Mouse (Mus musculus): ENCODE data around the gene Fat4. TPM values are rescaled to one million over a fixed set of nuclear protein-coding genes. Genes with fewer than 3 reads are reported as not detected.

The Fat4 gene
- polyA plus RNA-seq, 1 experiment from 2014 or later, result 3.3 TPM

DNA sequence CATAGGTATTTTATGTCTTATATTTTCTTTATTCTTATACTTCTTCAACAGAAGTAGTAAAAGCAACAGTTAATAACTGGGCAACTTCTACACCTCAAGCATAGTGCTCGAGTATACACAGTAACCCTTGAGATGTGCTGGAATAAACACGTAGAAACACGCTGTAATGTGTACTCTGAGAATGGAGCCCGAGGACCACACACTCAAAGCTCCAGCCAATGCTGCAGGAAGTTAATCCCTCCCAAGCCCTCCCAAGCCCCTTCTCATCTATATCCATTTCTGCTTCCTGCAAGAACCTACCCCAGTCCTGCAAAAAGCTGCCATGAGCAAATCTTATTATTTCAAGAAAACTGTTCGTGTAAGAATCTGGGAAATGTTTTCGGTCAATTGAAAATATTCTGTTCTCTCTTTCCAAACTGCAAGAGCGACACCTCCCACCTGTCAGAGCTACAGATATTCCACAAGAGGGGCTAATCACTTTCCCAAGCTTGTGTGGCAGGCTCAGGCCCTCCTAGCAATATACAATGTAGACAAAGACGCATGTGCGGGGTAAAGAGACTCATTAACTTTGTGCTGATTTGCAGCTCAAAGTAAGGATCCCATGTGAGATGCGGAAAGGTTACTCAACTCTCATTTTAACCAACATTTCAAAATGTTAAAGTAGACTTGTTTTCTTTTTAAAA lies 161.0 kb downstream of the Fat4 start:
- H3K27ac ChIP-seq (ENCODE audit: low read length), result no peak overlapping the region
- H3K4me1 ChIP-seq (ENCODE audit: insufficient read depth, low read depth, low read length), result no peaks in the 10 kb centered on the region
- no peak overlapping the region for H3K4me3 ChIP-seq (ENCODE audit: low read depth, low read length)
- no peaks in the 10 kb centered on the region for H3K9me3 ChIP-seq (ENCODE audit: low read length)
- WGBS, result 68% methylated on average over 10 of the region's 10 CpGs
- DNase-seq (ENCODE audit: low spot score) (no peak), ATAC-seq (no peak)
- TF ChIP-seq CTCF (IDR thresholded peaks at IDR 0.05) (no peak), EP300 (IDR thresholded peaks at IDR 0.05) (no peak)
- H3K27me3 ChIP-seq (replicated peaks; ENCODE audit: insufficient read depth, low read length), result no peaks in the 10 kb centered on the region
- H3K4me2 ChIP-seq (replicated peaks; ENCODE audit: low read depth, low read length), result no peak overlapping the region
- no peaks in the 10 kb centered on the region for H3K36me3 ChIP-seq (ENCODE audit: insufficient read depth, low read length)
- H3K9ac ChIP-seq (replicated peaks; ENCODE audit: low read depth), result no peak overlapping the region

- no peak overlapping the region for H3K4me3 ChIP-seq (ENCODE audit: low read depth, low read length)
- ATAC-seq (no peak), DNase-seq (ENCODE audit: low spot score) (no peak)
- no peaks in the 10 kb centered on the region for H3K9me3 ChIP-seq (ENCODE audit: low read length)
- H3K27ac ChIP-seq (ENCODE audit: low read length), result no peak overlapping the region
- no peak overlapping the region for H3K9ac ChIP-seq (replicated peaks; ENCODE audit: low read depth)
- no peak for TF ChIP-seq EP300 (IDR thresholded peaks at IDR 0.05)
- no peak for TF ChIP-seq CTCF (IDR thresholded peaks at IDR 0.05)
- no peaks in the 10 kb centered on the region for H3K27me3 ChIP-seq (replicated peaks; ENCODE audit: insufficient read depth, low read length)
- WGBS, result 65% methylated on average over 5 of the region's 5 CpGs
- no peaks in the 10 kb centered on the region for H3K36me3 ChIP-seq (ENCODE audit: insufficient read depth, low read length)
- H3K4me2 ChIP-seq (replicated peaks; ENCODE audit: low read depth, low read length), result no peak overlapping the region
- no peaks in the 10 kb centered on the region for H3K4me1 ChIP-seq (ENCODE audit: insufficient read depth, low read depth, low read length)
These were observed 161.5 kb downstream of the Fat4 start for GRCm38 (mm10) chr3:39048304-39048667.

DNA sequence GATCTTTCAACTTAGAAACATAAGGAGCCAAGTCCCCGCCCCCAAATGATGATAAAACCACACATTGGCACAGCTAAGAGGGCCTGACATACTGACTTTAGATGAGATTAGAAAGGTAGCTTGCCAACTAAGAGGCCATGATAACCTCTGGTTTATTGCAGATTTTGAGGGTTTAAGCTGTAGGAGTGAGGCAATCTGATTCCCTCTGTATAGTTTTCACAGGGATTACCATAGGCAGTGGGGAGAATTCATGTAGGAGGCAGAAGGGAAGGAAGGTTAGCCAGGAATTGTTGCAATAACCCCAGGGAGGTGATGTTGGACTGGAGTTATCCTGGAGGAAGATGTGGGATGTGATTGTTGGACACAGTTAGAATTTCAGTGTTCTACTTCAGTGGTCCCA lies 163.4 kb downstream of the Fat4 start:
- DNase-seq (ENCODE audit: low spot score) (no peak), ATAC-seq (no peak)
- Histone ChIP-seq H3K4me1 (ENCODE audit: insufficient read depth, low read depth, low read length) (no peaks in the 10 kb centered on the region), H3K9me3 (ENCODE audit: low read length) (no peaks in the 10 kb centered on the region), H3K36me3 (ENCODE audit: insufficient read depth, low read length) (no peaks in the 10 kb centered on the region), H3K27me3 (replicated peaks; ENCODE audit: insufficient read depth, low read length) (no peaks in the 10 kb centered on the region), H3K4me3 (ENCODE audit: low read depth, low read length) (no peak overlapping the region), H3K27ac (ENCODE audit: low read length) (no peak overlapping the region), H3K4me2 (replicated peaks; ENCODE audit: low read depth, low read length) (no peak overlapping the region), H3K9ac (replicated peaks; ENCODE audit: low read depth) (no peak overlapping the region)
- WGBS, result 70% methylated on average over 1 of the region's 1 CpGs
- TF ChIP-seq EP300 (IDR thresholded peaks at IDR 0.05) (no peak), CTCF (IDR thresholded peaks at IDR 0.05) (no peak)

- WGBS, result 41% methylated on average over 6 of the region's 6 CpGs
- Histone ChIP-seq H3K9ac (replicated peaks; ENCODE audit: low read depth) (no peak overlapping the region), H3K27me3 (replicated peaks; ENCODE audit: insufficient read depth, low read length) (no peaks in the 10 kb centered on the region), H3K4me3 (ENCODE audit: low read depth, low read length) (no peak overlapping the region), H3K4me1 (ENCODE audit: insufficient read depth, low read depth, low read length) (no peaks in the 10 kb centered on the region), H3K9me3 (ENCODE audit: low read length) (no peaks in the 10 kb centered on the region), H3K36me3 (ENCODE audit: insufficient read depth, low read length) (no peaks in the 10 kb centered on the region), H3K4me2 (replicated peaks; ENCODE audit: low read depth, low read length) (no peak overlapping the region), H3K27ac (ENCODE audit: low read length) (no peak overlapping the region)
- no peak for ATAC-seq
- DNase-seq (ENCODE audit: low spot score), result no peak
- TF ChIP-seq EP300 (IDR thresholded peaks at IDR 0.05) (no peak), CTCF (IDR thresholded peaks at IDR 0.05) (no peak)
These were observed 166.3 kb downstream of the Fat4 start for GRCm38 (mm10) chr3:39053072-39053471.
